Mouse (Mus musculus): ENCODE results near the gene Pitx1. TPM values are rescaled to one million over a fixed set of nuclear protein-coding genes. Genes with fewer than 3 reads are reported as not detected.
A peak's percentile ranks its signal among the peaks of the same experiment; 100 is the strongest.

Pitx1 gene
- polyA plus RNA-seq, 1 experiment from 2014 or later = 168 TPM

- Histone ChIP-seq H3K27ac (peak overlapping the region; percentile 85), H3K9me3 (no peaks in the 10 kb centered on the region), H3K4me1 (peaks cover 31% of the 10 kb centered on the region), H3K36me3 (no peaks in the 10 kb centered on the region), H3K9ac (no peak overlapping the region), H3K27me3 (replicated peaks) (no peaks in the 10 kb centered on the region), H3K4me2 (peak overlapping the region; percentile 40), H3K4me3 (replicated peaks) (0 out of 2 replicates have a peak overlapping the region, but pooled peaks have one; percentile 8)
- WGBS = 12% methylated on average over 10 of the region's 10 CpGs
- peak; percentile 47 for ATAC-seq (ENCODE audit: insufficient read depth, low FRiP score, low read depth)
Measured at GRCm38 (mm10) chr13:55847805-55848204, 11.8 kb upstream of the Pitx1 start.

- 94% methylated on average over 1 of the region's 1 CpGs for WGBS
- Histone ChIP-seq H3K27me3 (replicated peaks) (peaks cover 15% of the 10 kb centered on the region), H3K9ac (no peak overlapping the region), H3K4me2 (no peak overlapping the region), H3K27ac (no peak overlapping the region), H3K4me1 (peaks cover 33% of the 10 kb centered on the region), H3K9me3 (no peaks in the 10 kb centered on the region), H3K36me3 (no peaks in the 10 kb centered on the region), H3K4me3 (replicated peaks) (no peak overlapping the region)
- ATAC-seq (ENCODE audit: insufficient read depth, low FRiP score, low read depth) = no peak
Measured at GRCm38 (mm10) chr13:55843700-55844099, 7.7 kb upstream of the Pitx1 start.

DNA sequence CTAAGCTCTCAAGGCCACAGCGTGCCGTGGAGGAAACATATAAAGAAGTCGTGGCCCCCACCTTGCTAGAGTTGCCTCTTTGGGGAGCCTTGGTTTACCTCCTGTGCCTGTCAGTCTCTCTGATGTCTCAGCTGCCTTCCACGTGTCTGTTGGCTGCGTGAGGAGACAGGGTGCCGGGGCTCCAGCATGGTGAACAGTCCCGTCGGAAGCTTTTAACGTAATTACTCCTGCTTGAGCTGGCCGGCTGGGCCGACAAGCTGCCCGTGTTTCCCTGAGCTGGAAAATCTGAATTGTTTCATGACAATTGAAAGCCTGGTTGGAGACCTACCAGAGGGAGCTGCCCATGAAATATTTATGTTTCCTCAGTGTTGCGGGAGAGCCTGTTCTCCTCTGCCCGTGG, 4.2 kb upstream of the Pitx1 start:
- Histone ChIP-seq H3K9me3 (no peaks in the 10 kb centered on the region), H3K4me2 (no peak overlapping the region)
- 49% methylated on average over 14 of the region's 14 CpGs for WGBS

DNA sequence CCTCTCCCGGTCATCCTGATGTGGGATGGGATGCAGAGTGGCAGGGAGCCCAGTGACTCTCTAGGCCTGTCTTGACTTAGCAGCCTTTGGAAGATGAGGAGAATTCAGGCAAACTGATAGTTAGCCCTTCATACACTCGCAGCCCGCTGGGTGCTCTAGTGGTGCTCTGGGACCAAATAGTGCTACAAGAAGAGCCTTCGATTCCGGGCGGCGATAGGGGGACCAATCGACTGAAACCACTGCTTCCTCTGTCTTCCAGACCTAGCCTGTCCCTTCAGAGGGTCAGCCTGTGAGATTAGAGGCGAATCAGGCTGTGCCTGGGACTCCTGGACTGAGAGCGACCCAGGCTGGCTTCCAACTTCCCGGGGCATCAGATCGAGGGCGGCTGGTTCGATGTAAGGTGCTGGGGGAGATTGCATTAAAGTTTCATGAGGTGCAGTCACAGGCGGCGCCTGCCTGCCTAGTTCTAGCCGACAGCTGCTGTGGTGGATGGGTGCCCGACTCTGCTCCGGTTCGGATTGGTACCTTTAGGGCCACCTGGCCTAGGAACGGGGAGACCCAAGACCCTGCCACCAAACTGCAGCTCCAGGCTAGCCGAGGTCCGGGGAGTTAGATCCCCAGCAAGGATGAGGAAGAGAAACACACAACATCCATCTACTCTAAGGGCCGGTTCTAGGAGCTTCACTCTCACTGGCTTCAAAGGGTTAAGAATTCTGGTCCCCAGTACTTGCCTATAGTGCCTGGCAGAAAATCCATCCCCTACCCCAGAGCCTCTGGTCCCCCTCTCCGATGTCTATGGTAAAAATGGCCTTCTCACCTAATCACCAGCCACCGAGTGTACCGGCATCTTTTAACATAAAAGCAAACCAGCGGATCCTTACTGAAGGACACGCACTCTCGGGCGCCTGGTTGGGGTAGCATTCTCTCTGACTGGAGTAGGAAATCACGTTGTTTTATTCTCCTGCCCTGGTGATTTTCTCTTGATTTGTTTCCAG, 1.1 kb upstream of the Pitx1 start:
- Histone ChIP-seq H3K27me3 (replicated peaks) (peaks cover 54% of the 10 kb centered on the region), H3K27ac (peak overlapping the region; percentile 79), H3K9me3 (no peaks in the 10 kb centered on the region), H3K36me3 (no peaks in the 10 kb centered on the region), H3K9ac (no peak overlapping the region), H3K4me3 (replicated peaks) (peak overlapping the region; percentile 64), H3K4me2 (peak overlapping the region; percentile 53), H3K4me1 (0 out of 2 replicates have a peak, but pooled peaks cover 8% of the 10 kb centered on the region)
- no peak for ATAC-seq (ENCODE audit: insufficient read depth, low FRiP score, low read depth)
- WGBS = 21% methylated on average over 32 of the region's 32 CpGs

More for the DNA sequence above, 4.2 kb upstream of the Pitx1 start:
- no peak for ATAC-seq (ENCODE audit: insufficient read depth, low FRiP score, low read depth)
- Histone ChIP-seq H3K27ac (peak overlapping the region; percentile 76), H3K4me3 (replicated peaks) (no peak overlapping the region), H3K27me3 (replicated peaks) (peaks cover 32% of the 10 kb centered on the region), H3K9ac (no peak overlapping the region), H3K36me3 (no peaks in the 10 kb centered on the region), H3K4me1 (0 out of 2 replicates have a peak, but pooled peaks cover 8% of the 10 kb centered on the region)

- no peaks in the 10 kb centered on the region for H3K9me3 ChIP-seq
- WGBS = 1% methylated on average over 33 of the region's 33 CpGs
- H3K9ac ChIP-seq = peak overlapping the region; percentile 61
- peaks cover 9% of the 10 kb centered on the region; the same call in 1 of the 2 replicates for H3K4me1 ChIP-seq
- H3K27me3 ChIP-seq (replicated peaks) = peaks cover 61% of the 10 kb centered on the region
- H3K4me3 ChIP-seq (replicated peaks) = peak overlapping the region; percentile 64
- H3K4me2 ChIP-seq = peak overlapping the region; percentile 53
- peak overlapping the region; percentile 79 for H3K27ac ChIP-seq
- no peaks in the 10 kb centered on the region for H3K36me3 ChIP-seq
- ATAC-seq (ENCODE audit: insufficient read depth, low FRiP score, low read depth) = no peak
Measured at GRCm38 (mm10) chr13:55835548-55836097, 369 bp downstream of the Pitx1 start.

- H3K4me1 ChIP-seq = peaks cover 11% of the 10 kb centered on the region; the same call in 1 of the 2 replicates
- peak overlapping the region; percentile 53 for H3K4me2 ChIP-seq
- H3K36me3 ChIP-seq = no peaks in the 10 kb centered on the region
- H3K4me3 ChIP-seq (replicated peaks) = peak overlapping the region; percentile 64
- H3K27ac ChIP-seq = peak overlapping the region; percentile 33; the same call in 1 of the 2 replicates
- no peak for ATAC-seq (ENCODE audit: insufficient read depth, low FRiP score, low read depth)
- 33% methylated on average over 5 of the region's 5 CpGs for WGBS
- H3K27me3 ChIP-seq (replicated peaks) = peaks cover 52% of the 10 kb centered on the region
- no peaks in the 10 kb centered on the region for H3K9me3 ChIP-seq
- H3K9ac ChIP-seq = peak overlapping the region; percentile 2; the same call in 1 of the 2 replicates
Measured at GRCm38 (mm10) chr13:55834667-55835066, 1.3 kb downstream of the Pitx1 start.

DNA sequence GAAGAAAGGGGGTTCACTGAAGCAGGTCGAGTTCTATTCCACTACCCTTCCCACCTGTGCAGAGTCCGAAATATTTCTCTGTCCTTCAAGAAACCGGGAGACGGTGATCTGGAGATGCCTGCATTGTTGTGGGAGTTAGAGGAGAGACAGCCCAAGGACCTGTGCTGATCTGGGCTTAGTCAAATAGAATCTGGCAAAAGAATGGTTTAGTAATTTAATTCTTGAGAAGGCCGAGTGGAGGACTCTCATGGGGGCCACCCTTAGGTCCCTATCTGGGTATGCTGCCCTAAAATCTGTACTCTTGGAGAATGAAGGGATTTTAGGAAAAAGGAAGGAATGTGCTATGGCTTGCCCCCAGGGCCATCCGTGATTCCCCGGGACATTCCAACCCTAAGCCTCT, 2.1 kb downstream of the Pitx1 start:
- Histone ChIP-seq H3K9me3 (no peaks in the 10 kb centered on the region), H3K27me3 (replicated peaks) (peaks cover 49% of the 10 kb centered on the region), H3K27ac (peak overlapping the region; percentile 33), H3K9ac (no peak overlapping the region), H3K4me2 (peak overlapping the region; percentile 53), H3K4me1 (peaks cover 11% of the 10 kb centered on the region; the same call in 1 of the 2 replicates), H3K4me3 (replicated peaks) (peak overlapping the region; percentile 64), H3K36me3 (no peaks in the 10 kb centered on the region)
- ATAC-seq (ENCODE audit: insufficient read depth, low FRiP score, low read depth) = no peak
- 23% methylated on average over 7 of the region's 7 CpGs for WGBS

GRCm38 (mm10) chr13:55832602-55833001, 3.4 kb downstream of the Pitx1 start:
- H3K9me3 ChIP-seq = no peaks in the 10 kb centered on the region
- peak overlapping the region; percentile 84 for H3K27ac ChIP-seq
- no peak overlapping the region; the same call in 1 of the 2 replicates for H3K9ac ChIP-seq
- 54% methylated on average over 1 of the region's 1 CpGs for WGBS
- peak overlapping the region; percentile 53 for H3K4me2 ChIP-seq
- no peaks in the 10 kb centered on the region for H3K36me3 ChIP-seq
- H3K4me1 ChIP-seq = peaks cover 18% of the 10 kb centered on the region; the same call in 1 of the 2 replicates
- peak overlapping the region; percentile 64 for H3K4me3 ChIP-seq (replicated peaks)
- peaks cover 52% of the 10 kb centered on the region for H3K27me3 ChIP-seq (replicated peaks)
- no peak for ATAC-seq (ENCODE audit: insufficient read depth, low FRiP score, low read depth)

- Histone ChIP-seq H3K27me3 (replicated peaks) (peaks cover 44% of the 10 kb centered on the region), H3K9me3 (no peaks in the 10 kb centered on the region), H3K27ac (peak overlapping the region; percentile 84), H3K36me3 (no peaks in the 10 kb centered on the region), H3K4me3 (replicated peaks) (peak overlapping the region; percentile 64), H3K9ac (peak overlapping the region; percentile 19), H3K4me2 (peak overlapping the region; percentile 53), H3K4me1 (peaks cover 18% of the 10 kb centered on the region; the same call in 1 of the 2 replicates)
- 7% methylated on average over 25 of the region's 25 CpGs for WGBS
- peak; percentile 19; the same call in 1 of the 2 replicates for ATAC-seq (ENCODE audit: insufficient read depth, low FRiP score, low read depth)
Measured at GRCm38 (mm10) chr13:55831722-55832160, 4.3 kb downstream of the Pitx1 start.

GRCm38 (mm10) chr13:55830833-55831721, 4.9 kb downstream of the Pitx1 start:
- H3K27ac ChIP-seq = peak overlapping the region; percentile 96
- peak; percentile 66 for ATAC-seq (ENCODE audit: insufficient read depth, low FRiP score, low read depth)
- no peaks in the 10 kb centered on the region for H3K36me3 ChIP-seq
- peak overlapping the region; percentile 53 for H3K4me2 ChIP-seq
- no peaks in the 10 kb centered on the region for H3K9me3 ChIP-seq
- under 1% methylated on average over 53 of the region's 82 CpGs for WGBS
- H3K4me1 ChIP-seq = peaks cover 18% of the 10 kb centered on the region; the same call in 1 of the 2 replicates
- peak overlapping the region; percentile 64 for H3K4me3 ChIP-seq (replicated peaks)
- peaks cover 45% of the 10 kb centered on the region for H3K27me3 ChIP-seq (replicated peaks)
- peak overlapping the region; percentile 86 for H3K9ac ChIP-seq
